Mouse (Mus musculus) CD8-positive naive resting alpha-beta T cell, adult 2 months (primary cell): Measurements from ENCODE around the gene Cd151.

Experiments used
- DNase-seq, 2 experiments: peaks; one replicate each; pipeline ENCODE4 v3.0.0; 2022; ENCODE audit warnings: low read depth in 2 of 2, low spot score in 2 of 2

The Cd151 gene

GRCm38 (mm10) chr7:141491151-141491550, 24.0 kb downstream of the Cd151 start:
- no peak for DNase-seq

- DNase-seq: no peak
These were observed 25.5 kb downstream of the Cd151 start for GRCm38 (mm10) chr7:141492738-141493137.

GRCm38 (mm10) chr7:141493729-141494128, 26.5 kb downstream of the Cd151 start:
- DNase-seq: no peak

- DNase-seq: no peak
These were observed 28.2 kb downstream of the Cd151 start for GRCm38 (mm10) chr7:141495379-141495778.

GRCm38 (mm10) chr7:141495940-141496339, 28.7 kb downstream of the Cd151 start:
- no peak for DNase-seq

GRCm38 (mm10) chr7:141497600-141497999, 30.4 kb downstream of the Cd151 start:
- DNase-seq: no peak

- DNase-seq: no peak
These were observed 34.8 kb downstream of the Cd151 start for GRCm38 (mm10) chr7:141501820-141502555.

GRCm38 (mm10) chr7:141502556-141502905, 35.3 kb downstream of the Cd151 start:
- DNase-seq: no peak

GRCm38 (mm10) chr7:141506278-141506677, 39.1 kb downstream of the Cd151 start:
- DNase-seq: no peak

- DNase-seq: no peak
These were observed 41.0 kb downstream of the Cd151 start for GRCm38 (mm10) chr7:141508160-141508559.

- no peak for DNase-seq
These were observed 43.0 kb downstream of the Cd151 start for GRCm38 (mm10) chr7:141510196-141510595.

GRCm38 (mm10) chr7:141510681-141511191, 43.5 kb downstream of the Cd151 start:
- no peak for DNase-seq

- DNase-seq: no peak
These were observed 50.4 kb downstream of the Cd151 start for GRCm38 (mm10) chr7:141517638-141518037.

GRCm38 (mm10) chr7:141518296-141518695, 51.1 kb downstream of the Cd151 start:
- DNase-seq: no peak

GRCm38 (mm10) chr7:141518926-141519325, 51.7 kb downstream of the Cd151 start:
- DNase-seq: no peak

GRCm38 (mm10) chr7:141519795-141520194, 52.6 kb downstream of the Cd151 start:
- DNase-seq: no peak
